Mouse (Mus musculus): ENCODE results near the gene Fzd7. TPM values are rescaled to one million over a fixed set of nuclear protein-coding genes. Genes with fewer than 3 reads are reported as not detected.
A peak's percentile ranks its signal among the peaks of the same experiment; 100 is the strongest.
"Not testable (repeated sequence)": the region's sequence is repeated elsewhere in the genome, so short reads cannot be mapped to it uniquely, and the experiment has no call there.

Gene Fzd7
- 15.4 and 15.8 TPM in 2 replicates for polyA plus RNA-seq (2015; fragmentation: Nextera tagmentation; extraction: Ambion mirVana)

- Histone ChIP-seq H3K4me1 (peaks cover 39% of the 10 kb centered on the region), H3K4me3 (peak within 1 kb of the TSS; percentile 84), H3K27ac (peak within 1 kb of the TSS; percentile 99), H3K9ac (peak within 1 kb of the TSS; percentile 91), H3K4me2 (peak within 1 kb of the TSS; percentile 84), H3K9me3 (no peaks in the 10 kb centered on the region), H3K36me3 (peaks cover 4% of the 10 kb centered on the region; the same call in 1 of the 2 replicates), H3K27me3 (no peaks in the 10 kb centered on the region)
- peak; percentile 16; the same call in 1 of the 2 replicates for ATAC-seq (ENCODE audit: borderline replicate concordance, extremely low read depth, low FRiP score, low TSS enrichment)
- under 1% methylated on average over 32 of the region's 35 CpGs for WGBS
Observed at GRCm38 (mm10) chr1:59482331-59482695, at the start of gene Fzd7. Gene Fzd7, plus strand, starts transcription at chr1:59482424.

DNA sequence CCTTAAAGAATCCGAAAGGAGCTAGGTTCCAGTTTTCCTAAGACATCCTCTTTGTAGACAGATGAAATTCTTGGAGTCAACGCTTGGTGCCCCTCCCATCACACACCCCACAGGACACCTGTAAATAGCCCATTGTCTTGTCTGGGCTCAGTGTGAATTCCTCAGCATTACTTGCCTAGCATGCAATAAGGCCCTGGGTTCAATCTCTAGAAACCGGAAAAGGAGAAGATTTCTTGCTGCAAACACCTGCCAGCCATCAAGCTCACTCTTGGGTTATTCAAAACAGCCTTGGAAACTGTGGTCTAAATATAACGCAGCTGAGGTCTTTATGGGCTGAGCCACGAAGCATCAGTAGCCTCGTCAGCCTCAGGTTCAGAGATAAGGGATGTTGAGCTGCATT, 48.9 kb upstream of the Fzd7 start:
- Histone ChIP-seq H3K9me3 (no peaks in the 10 kb centered on the region), H3K27me3 (no peaks in the 10 kb centered on the region), H3K4me3 (no peak overlapping the region), H3K27ac (0 out of 2 replicates have a peak overlapping the region, but pooled peaks have one; percentile 9), H3K36me3 (no peaks in the 10 kb centered on the region), H3K4me2 (no peak overlapping the region), H3K9ac (no peak overlapping the region), H3K4me1 (peaks cover 15% of the 10 kb centered on the region)
- no peak for ATAC-seq (ENCODE audit: borderline replicate concordance, extremely low read depth, low FRiP score, low TSS enrichment)
- WGBS: 50% methylated on average over 6 of the region's 6 CpGs

DNA sequence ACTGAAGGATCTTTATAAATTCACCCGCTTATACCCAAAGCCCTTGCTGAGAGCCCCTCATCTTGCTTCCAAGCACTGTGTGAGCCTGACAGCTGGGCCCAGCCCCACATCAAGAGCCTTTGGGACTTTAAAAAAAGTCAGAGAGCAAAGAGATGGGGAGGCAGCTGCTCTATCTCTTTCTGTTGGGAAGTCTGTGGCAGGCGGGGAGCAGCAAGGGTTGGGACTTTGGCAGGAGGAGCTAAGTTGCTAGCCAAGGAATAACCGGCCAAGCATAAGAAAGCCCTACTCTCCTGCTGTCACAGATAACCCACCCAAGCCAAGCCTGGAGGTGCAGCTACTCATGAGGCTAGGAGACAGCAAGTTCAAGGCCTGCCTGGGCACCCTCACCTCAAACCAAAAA, 48.2 kb upstream of the Fzd7 start:
- ATAC-seq (ENCODE audit: borderline replicate concordance, extremely low read depth, low FRiP score, low TSS enrichment): peak; percentile 80
- Histone ChIP-seq H3K4me1 (peaks cover 16% of the 10 kb centered on the region), H3K4me2 (no peak overlapping the region), H3K9ac (no peak overlapping the region), H3K4me3 (no peak overlapping the region), H3K36me3 (no peaks in the 10 kb centered on the region), H3K9me3 (no peaks in the 10 kb centered on the region), H3K27ac (0 out of 2 replicates have a peak overlapping the region, but pooled peaks have one; percentile 9), H3K27me3 (no peaks in the 10 kb centered on the region)
- WGBS: 42% methylated on average over 3 of the region's 3 CpGs

GRCm38 (mm10) chr1:59435270-59435669, 47.0 kb upstream of the Fzd7 start:
- no peak overlapping the region for H3K4me2 ChIP-seq
- H3K27ac ChIP-seq: no peak overlapping the region
- no peak overlapping the region for H3K4me3 ChIP-seq
- H3K9me3 ChIP-seq: no peaks in the 10 kb centered on the region
- H3K9ac ChIP-seq: no peak overlapping the region
- no peak for ATAC-seq (ENCODE audit: borderline replicate concordance, extremely low read depth, low FRiP score, low TSS enrichment)
- WGBS: 83% methylated on average over 5 of the region's 5 CpGs
- H3K36me3 ChIP-seq: no peaks in the 10 kb centered on the region
- H3K4me1 ChIP-seq: peaks cover 16% of the 10 kb centered on the region
- H3K27me3 ChIP-seq: no peaks in the 10 kb centered on the region

GRCm38 (mm10) chr1:59436321-59436720, 45.9 kb upstream of the Fzd7 start:
- no peak for ATAC-seq (ENCODE audit: borderline replicate concordance, extremely low read depth, low FRiP score, low TSS enrichment)
- 86% methylated on average over 3 of the region's 3 CpGs for WGBS
- H3K27ac ChIP-seq: no peak overlapping the region

DNA sequence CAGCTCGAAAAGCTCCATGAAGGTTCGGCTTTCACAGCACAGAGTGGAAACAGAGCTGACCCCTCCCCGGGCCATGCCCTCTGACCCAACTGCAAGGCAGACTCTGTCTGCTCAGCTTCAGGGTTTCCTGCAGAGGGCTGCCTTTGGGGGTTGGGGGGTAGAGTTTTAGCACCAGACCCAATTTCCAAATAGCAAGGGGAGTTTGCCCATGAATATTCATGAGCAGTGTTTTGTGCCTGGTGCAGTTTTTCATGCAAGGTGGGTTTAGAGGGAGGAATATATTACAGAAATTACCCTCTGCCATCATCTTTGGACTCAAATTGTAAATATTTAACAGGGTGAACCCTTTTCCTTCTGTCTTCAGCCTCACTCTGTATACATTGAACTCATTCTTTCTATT, 44.3 kb upstream of the Fzd7 start:
- H3K4me1 ChIP-seq: peaks cover 16% of the 10 kb centered on the region
- no peak overlapping the region for H3K4me2 ChIP-seq
- H3K27ac ChIP-seq: no peak overlapping the region
- 52% methylated on average over 3 of the region's 3 CpGs for WGBS
- H3K9ac ChIP-seq: no peak overlapping the region
- H3K4me3 ChIP-seq: no peak overlapping the region
- no peaks in the 10 kb centered on the region for H3K27me3 ChIP-seq
- no peak for ATAC-seq (ENCODE audit: borderline replicate concordance, extremely low read depth, low FRiP score, low TSS enrichment)
- H3K9me3 ChIP-seq: no peaks in the 10 kb centered on the region
- no peaks in the 10 kb centered on the region for H3K36me3 ChIP-seq

More at GRCm38 (mm10) chr1:59436321-59436720, 45.9 kb upstream of the Fzd7 start:
- H3K36me3 ChIP-seq: no peaks in the 10 kb centered on the region
- H3K27me3 ChIP-seq: no peaks in the 10 kb centered on the region
- no peak overlapping the region for H3K4me2 ChIP-seq
- H3K4me3 ChIP-seq: no peak overlapping the region
- no peaks in the 10 kb centered on the region for H3K9me3 ChIP-seq
- H3K9ac ChIP-seq: no peak overlapping the region
- peaks cover 16% of the 10 kb centered on the region for H3K4me1 ChIP-seq

DNA sequence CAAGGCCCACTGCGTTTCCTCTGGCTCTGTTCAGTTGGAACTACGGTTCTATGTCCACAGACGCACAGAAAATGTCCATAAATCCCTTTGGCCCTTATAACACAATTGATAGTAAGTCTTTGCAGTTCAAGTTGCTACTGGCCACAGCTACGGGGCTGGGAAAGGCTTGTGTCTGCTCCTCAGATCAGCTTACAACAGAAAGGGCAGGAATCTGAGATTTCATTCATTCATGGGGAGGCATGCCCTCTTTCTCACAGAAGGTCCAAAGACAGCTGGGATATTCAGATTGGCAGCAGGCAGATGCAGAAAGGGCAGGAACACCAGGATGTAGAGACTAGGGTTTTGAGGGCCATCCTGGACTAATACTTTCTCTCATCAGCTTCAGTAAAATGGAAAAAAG, 43.9 kb upstream of the Fzd7 start:
- Histone ChIP-seq H3K4me1 (peaks cover 16% of the 10 kb centered on the region), H3K27me3 (no peaks in the 10 kb centered on the region), H3K4me3 (no peak overlapping the region), H3K9me3 (no peaks in the 10 kb centered on the region), H3K4me2 (no peak overlapping the region), H3K9ac (no peak overlapping the region), H3K36me3 (no peaks in the 10 kb centered on the region), H3K27ac (no peak overlapping the region)
- ATAC-seq (ENCODE audit: borderline replicate concordance, extremely low read depth, low FRiP score, low TSS enrichment): no peak
- 58% methylated on average over 4 of the region's 4 CpGs for WGBS

DNA sequence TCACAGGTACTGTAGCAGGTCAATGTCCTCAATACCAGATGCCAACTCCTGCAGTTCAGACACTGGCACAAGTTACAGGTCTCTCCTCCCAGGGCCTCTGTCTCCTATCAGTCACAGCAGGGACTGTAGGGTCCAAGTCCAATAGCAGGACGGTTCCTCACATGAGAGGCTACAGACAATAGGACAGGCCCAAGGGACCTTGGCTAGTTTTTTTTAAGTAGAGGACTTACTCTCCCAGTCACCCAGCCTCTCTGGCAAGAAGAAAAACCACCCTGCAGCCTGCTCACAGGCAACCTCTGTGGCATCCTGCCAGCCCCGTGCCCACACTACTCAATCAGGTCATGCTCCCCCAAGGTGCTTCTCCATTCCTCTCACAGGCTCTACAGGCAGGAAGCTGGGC, 43.0 kb upstream of the Fzd7 start:
- no peak for ATAC-seq (ENCODE audit: borderline replicate concordance, extremely low read depth, low FRiP score, low TSS enrichment)
- 65% methylated on average over 2 of the region's 2 CpGs for WGBS
- Histone ChIP-seq H3K36me3 (no peaks in the 10 kb centered on the region), H3K4me3 (no peak overlapping the region), H3K9me3 (no peaks in the 10 kb centered on the region), H3K9ac (no peak overlapping the region), H3K4me2 (no peak overlapping the region), H3K4me1 (peaks cover 11% of the 10 kb centered on the region), H3K27ac (no peak overlapping the region), H3K27me3 (no peaks in the 10 kb centered on the region)

DNA sequence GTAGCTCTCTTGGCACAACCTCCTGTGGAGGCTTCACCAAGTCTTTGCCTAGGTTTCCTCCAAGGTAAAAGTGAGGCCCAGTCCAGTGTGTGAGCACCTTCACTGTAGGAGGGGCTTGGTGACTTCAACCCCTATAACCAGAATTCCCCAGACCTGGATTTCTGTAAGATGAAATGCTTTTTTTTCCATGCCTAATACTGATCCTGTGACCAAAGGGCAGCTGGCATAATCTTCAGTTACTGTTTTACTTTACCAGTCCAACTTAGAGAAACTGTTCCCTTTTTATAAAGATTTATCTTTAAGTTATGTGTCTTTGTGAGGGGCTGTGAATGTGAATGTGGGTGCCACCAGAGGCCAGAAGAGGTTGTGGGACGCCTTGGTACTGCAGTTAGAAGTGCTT, 42.3 kb upstream of the Fzd7 start:
- no peak for ATAC-seq (ENCODE audit: borderline replicate concordance, extremely low read depth, low FRiP score, low TSS enrichment)
- peaks cover 5% of the 10 kb centered on the region for H3K4me1 ChIP-seq
- H3K36me3 ChIP-seq: no peaks in the 10 kb centered on the region
- no peak overlapping the region for H3K9ac ChIP-seq
- 79% methylated on average over 1 of the region's 1 CpGs for WGBS
- H3K4me2 ChIP-seq: no peak overlapping the region
- no peaks in the 10 kb centered on the region for H3K27me3 ChIP-seq
- no peak overlapping the region for H3K27ac ChIP-seq
- no peak overlapping the region for H3K4me3 ChIP-seq
- H3K9me3 ChIP-seq: no peaks in the 10 kb centered on the region

- not testable (repeated sequence) for H3K27me3 ChIP-seq; H3K4me2 ChIP-seq; H3K9me3 ChIP-seq; H3K9ac ChIP-seq; H3K4me3 ChIP-seq; ATAC-seq (ENCODE audit: borderline replicate concordance, extremely low read depth, low FRiP score, low TSS enrichment); H3K27ac ChIP-seq; H3K36me3 ChIP-seq
- WGBS: 92% methylated on average over 14 of the region's 14 CpGs
- peaks cover 12% of the 10 kb centered on the region for H3K4me1 ChIP-seq
Observed at GRCm38 (mm10) chr1:59442721-59443120, 39.5 kb upstream of the Fzd7 start.

DNA sequence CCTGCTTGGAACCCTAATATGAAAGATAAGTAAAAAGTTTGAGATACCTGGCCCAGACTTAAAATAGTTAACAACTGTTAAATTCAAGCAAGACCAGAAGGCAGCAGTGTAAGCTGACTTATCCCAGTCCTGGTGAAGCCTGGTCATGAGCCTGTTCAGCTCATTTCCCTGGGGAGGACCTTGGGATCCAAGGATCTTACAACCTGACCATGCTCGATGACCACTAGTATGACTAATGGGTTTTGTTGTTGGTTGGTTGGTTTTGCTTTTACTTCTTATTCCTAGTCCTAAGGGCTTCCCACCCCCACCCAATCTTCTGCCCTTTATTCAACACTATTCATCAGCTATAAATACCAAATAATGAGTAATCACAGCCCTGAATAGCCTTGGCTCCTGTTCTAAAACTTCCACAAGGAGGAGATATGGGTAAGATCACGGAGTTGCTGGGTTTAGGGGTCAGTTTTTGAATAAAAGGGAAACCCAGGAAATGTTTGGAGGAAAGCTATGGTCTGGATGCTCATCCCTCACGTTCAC, 38.0 kb upstream of the Fzd7 start:
- peaks cover 14% of the 10 kb centered on the region for H3K4me1 ChIP-seq
- H3K9me3 ChIP-seq: no peaks in the 10 kb centered on the region
- 79% methylated on average over 3 of the region's 3 CpGs for WGBS
- H3K27ac ChIP-seq: no peak overlapping the region
- H3K4me3 ChIP-seq: no peak overlapping the region
- no peak overlapping the region for H3K9ac ChIP-seq
- no peaks in the 10 kb centered on the region for H3K27me3 ChIP-seq
- ATAC-seq (ENCODE audit: borderline replicate concordance, extremely low read depth, low FRiP score, low TSS enrichment): no peak
- no peaks in the 10 kb centered on the region for H3K36me3 ChIP-seq
- H3K4me2 ChIP-seq: no peak overlapping the region

DNA sequence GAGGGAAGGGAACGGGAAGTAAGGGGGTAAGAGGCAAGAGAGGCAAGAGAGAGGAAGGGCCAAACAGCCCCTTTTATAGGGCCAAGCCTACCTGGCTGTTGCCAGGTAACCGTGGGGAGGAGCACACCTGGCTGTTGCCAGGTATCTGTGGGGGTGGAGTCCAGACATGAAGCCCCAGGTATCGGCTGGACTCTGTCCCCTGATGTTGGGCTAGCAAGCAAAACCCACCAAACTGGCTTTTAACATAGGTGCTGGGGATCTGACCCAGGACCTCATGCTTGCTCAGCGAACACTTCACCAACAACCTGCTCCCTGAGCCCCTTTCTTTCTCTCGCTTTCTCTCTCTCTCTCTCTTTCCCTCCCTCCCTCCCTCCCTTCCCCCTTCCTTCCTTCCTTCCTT, 37.0 kb upstream of the Fzd7 start:
- 64% methylated on average over 5 of the region's 5 CpGs for WGBS
- Histone ChIP-seq H3K36me3 (no peaks in the 10 kb centered on the region), H3K4me1 (peaks cover 22% of the 10 kb centered on the region), H3K4me2 (no peak overlapping the region), H3K9me3 (no peaks in the 10 kb centered on the region), H3K4me3 (no peak overlapping the region), H3K27ac (no peak overlapping the region), H3K27me3 (no peaks in the 10 kb centered on the region), H3K9ac (no peak overlapping the region)
- ATAC-seq (ENCODE audit: borderline replicate concordance, extremely low read depth, low FRiP score, low TSS enrichment): no peak

Data from lung, embryonic 15.5 days (tissue).